9 mouse cellular contexts compared by ENCODE assay signal in genomic region chr5:130275509-130275908, GRCm38 (mm10). TPM values are rescaled to one million over a fixed set of nuclear protein-coding genes. Genes with fewer than 3 reads are reported as not detected.
A peak's percentile ranks its signal among the peaks of the same experiment; 100 is the strongest.
DNase-seq lines count a peak whose midpoint lies in the region; ATAC-seq and TF ChIP-seq lines count a peak whose summit lies in the region.
"Had no signal": no experiment of that assay in that cellular context is flagged by ENCODE, and none has a peak within 500 bp of the region (broad histone marks: within the 10 kb centered on the region; RNA-seq: fewer than 3 reads in every experiment).

No protein-coding gene starts in this region.

- ATAC-seq in forebrain, postnatal 0 days: no peak; the same call in 1 of the 2 replicates
- no peak for ATAC-seq in forebrain, embryonic 15.5 days (replicated peaks)

- no peaks in the 10 kb centered on the region for H3K4me1 ChIP-seq in forebrain, postnatal 0 days (ENCODE audit: insufficient read depth)
- no peaks in the 10 kb centered on the region for H3K4me1 ChIP-seq in forebrain, embryonic 15.5 days
- peaks cover 34% of the 10 kb centered on the region for H3K4me1 ChIP-seq in E14TG2a.4 (replicated peaks; ENCODE audit: low read depth, low read length)

- TF ChIP-seq CTCF in forebrain, postnatal 0 days (IDR thresholded peaks at IDR 0.05; ENCODE audit: low read depth): peak; percentile 83
- peak; percentile 81 for TF ChIP-seq CTCF in E14TG2a.4 (conservative IDR thresholded peaks at IDR 0.05; ENCODE audit: low read length)

- peak; percentile 83 for DNase-seq in forebrain, postnatal 0 days
- peak; percentile 45 to 53 for DNase-seq in left cerebral cortex, postnatal 25 days (ENCODE audit: low spot score in 2 of 2)
- no peak for DNase-seq in left cerebral cortex, adult 11 months (ENCODE audit: low spot score)
- DNase-seq in embryo, embryonic 10.5 days (ENCODE audit: low spot score): peak; percentile 61
- peak; percentile 34 for DNase-seq in right cerebral cortex, postnatal 14 days
- DNase-seq in spleen, adult 12 weeks (ENCODE audit: low spot score): no peak

- no peak overlapping the region for H3K27ac ChIP-seq in forebrain, postnatal 0 days (ENCODE audit: low read depth, low read length)
- no peak overlapping the region for H3K27ac ChIP-seq in forebrain, embryonic 15.5 days (replicated peaks)
- H3K27ac ChIP-seq: macrophage had no signal

- no peak overlapping the region for H3K4me2 ChIP-seq in forebrain, postnatal 0 days (ENCODE audit: low read depth)
- H3K4me2 ChIP-seq in forebrain, embryonic 15.5 days (replicated peaks): no peak overlapping the region

- no peaks in the 10 kb centered on the region for H3K27me3 ChIP-seq in forebrain, postnatal 0 days (ENCODE audit: insufficient read depth, low read length)
- H3K27me3 ChIP-seq in forebrain, embryonic 15.5 days: no peaks in the 10 kb centered on the region
- no peaks in the 10 kb centered on the region for H3K27me3 ChIP-seq in E14TG2a.4 (ENCODE audit: insufficient read depth, low read length)

- peaks cover 47% of the 10 kb centered on the region for H3K36me3 ChIP-seq in forebrain, postnatal 0 days (ENCODE audit: insufficient read depth)
- H3K36me3 ChIP-seq in forebrain, embryonic 15.5 days: peaks cover 52% of the 10 kb centered on the region
- H3K36me3 ChIP-seq in E14TG2a.4 (ENCODE audit: insufficient read depth, low read length): peaks cover 96% of the 10 kb centered on the region

- 35% methylated on average over 4 of the region's 4 CpGs for WGBS in forebrain, postnatal 0 days
- 47% methylated on average over 4 of the region's 4 CpGs for WGBS in forebrain, embryonic 15.5 days

- H3K9me3 ChIP-seq in forebrain, postnatal 0 days (ENCODE audit: low read length): no peaks in the 10 kb centered on the region
- no peaks in the 10 kb centered on the region for H3K9me3 ChIP-seq in forebrain, embryonic 15.5 days
- H3K9me3 ChIP-seq in E14TG2a.4 (ENCODE audit: low read length): no peaks in the 10 kb centered on the region

- no peak overlapping the region for H3K9ac ChIP-seq in forebrain, postnatal 0 days
- H3K9ac ChIP-seq in forebrain, embryonic 15.5 days (replicated peaks): no peak overlapping the region

- H3K4me3 ChIP-seq in forebrain, postnatal 0 days (ENCODE audit: low read depth, low read length): no peak overlapping the region
- no peak overlapping the region for H3K4me3 ChIP-seq in forebrain, embryonic 15.5 days
- no peak overlapping the region for H3K4me3 ChIP-seq in E14TG2a.4 (replicated peaks; ENCODE audit: low read length)

- intact Hi-C loops in left cerebral cortex, postnatal 25 days (cut with DNase I): loop anchor here (10.0 kb wide), 1 partner anchor 1149 kb away; no protein-coding TSS in a partner anchor

RNA-seq across cellular contexts. Expression of gene Tyw1, which starts 20.1 kb away (rescaled TPM):
- total RNA-seq in forebrain, postnatal 0 days (2014; rRNA removed): 18.0 and 19.8 TPM in 2 replicates
- 17.8 and 18.5 TPM in 2 replicates for polyA plus RNA-seq in forebrain, postnatal 0 days (2015; fragmentation: Nextera tagmentation; extraction: Ambion mirVana)
- 24.8 and 27.1 TPM in 2 replicates for polyA plus RNA-seq in forebrain, embryonic 15.5 days (2015; fragmentation: Nextera tagmentation; extraction: Ambion mirVana)
- 10 to 100 TPM; 15.5 to 16.4 TPM for total RNA-seq in left cerebral cortex, postnatal 25 days (2021)

RNA-seq across cellular contexts. Expression of gene Sbds, which starts 20.2 kb away (rescaled TPM):
- total RNA-seq in forebrain, postnatal 0 days (2014; rRNA removed): 27.2 and 27.8 TPM in 2 replicates
- polyA plus RNA-seq in forebrain, postnatal 0 days (2015; fragmentation: Nextera tagmentation; extraction: Ambion mirVana): 43.7 and 45.2 TPM in 2 replicates
- polyA plus RNA-seq in forebrain, embryonic 15.5 days (2015; fragmentation: Nextera tagmentation; extraction: Ambion mirVana): 60.0 and 64.3 TPM in 2 replicates
- 10 to 100 TPM; 73.5 to 75.5 TPM for total RNA-seq in left cerebral cortex, postnatal 25 days (2021)

RNA-seq across cellular contexts. Expression of gene Tmem248, which starts 58.6 kb away (rescaled TPM):
- 29.8 and 45.8 TPM in 2 replicates for total RNA-seq in forebrain, postnatal 0 days (2014; rRNA removed)
- 20.6 and 29.1 TPM in 2 replicates for polyA plus RNA-seq in forebrain, postnatal 0 days (2015; fragmentation: Nextera tagmentation; extraction: Ambion mirVana)
- polyA plus RNA-seq in forebrain, embryonic 15.5 days (2015; fragmentation: Nextera tagmentation; extraction: Ambion mirVana): 23.0 and 24.1 TPM in 2 replicates
- 10 to 100 TPM; 39.3 to 42.9 TPM for total RNA-seq in left cerebral cortex, postnatal 25 days (2021)

Comparison
In these comparisons a context has a peak if more than half of its experiments do, and no peak if none do; other contexts are left out.
1. DNase-seq: peak in forebrain, postnatal 0 days (single experiment), left cerebral cortex, postnatal 25 days (2 of 2), embryo, embryonic 10.5 days (single experiment) and right cerebral cortex, postnatal 14 days (single experiment); none in left cerebral cortex, adult 11 months (single experiment) and spleen, adult 12 weeks (single experiment).